Mouse (Mus musculus) forebrain, embryonic 15.5 days (tissue): Measurements from ENCODE around the gene Mrps26. TPM values are rescaled to one million over a fixed set of nuclear protein-coding genes. Genes with fewer than 3 reads are reported as not detected.
A peak's percentile ranks its signal among the peaks of the same experiment; 100 is the strongest.
"Not testable (repeated sequence)": the region's sequence is repeated elsewhere in the genome, so short reads cannot be mapped to it uniquely, and the experiment has no call there.

Experiments used
- ATAC-seq: fragments of 200-750 bp; cut with Nextera tagmentation; replicated peaks from 2 replicates; pipeline ENCODE4 v1.8.0; 2017; ENCODE audit warnings: mild to moderate bottlenecking, moderate TSS enrichment, moderate library complexity
- H3K27ac ChIP-seq: fragments of 300-500 bp; sonication (generic); replicated peaks from 2 replicates; pipeline ENCODE4 v1.5.1; 2015; ENCODE audit warnings: mild to moderate bottlenecking, inconsistent platforms
- H3K27me3 ChIP-seq: fragments of 300-500 bp; sonication (generic); 2 replicates; pipeline ENCODE4 v1.6.1; 2015; ENCODE audit warnings: inconsistent platforms
- H3K36me3 ChIP-seq: fragments of 300-500 bp; sonication (generic); 2 replicates; pipeline ENCODE4 v1.6.1; 2015; ENCODE audit warnings: mild to moderate bottlenecking, inconsistent platforms
- H3K4me1 ChIP-seq: fragments of 300-500 bp; sonication (generic); 2 replicates; pipeline ENCODE4 v1.6.1; 2015; ENCODE audit warnings: inconsistent platforms
- H3K4me2 ChIP-seq: fragments of 300-500 bp; sonication (generic); replicated peaks from 2 replicates; pipeline ENCODE4 v1.6.1; 2015; ENCODE audit warnings: mild to moderate bottlenecking, inconsistent platforms
- H3K4me3 ChIP-seq: fragments of 300-500 bp; sonication (generic); 2 replicates; pipeline ENCODE4 v1.5.1; 2015; ENCODE audit warnings: mild to moderate bottlenecking, inconsistent platforms
- H3K9ac ChIP-seq: fragments of 300-500 bp; sonication (generic); replicated peaks from 2 replicates; pipeline ENCODE4 v1.6.1; 2015; ENCODE audit warnings: mild to moderate bottlenecking, inconsistent platforms
- H3K9me3 ChIP-seq: fragments of 300-500 bp; sonication (generic); 2 replicates; pipeline ENCODE4 v1.6.1; 2016; ENCODE audit warnings: inconsistent platforms
- WGBS: fragments of 180-500 bp; shearing (Covaris S2); methylation state at CpG from one replicate; pipeline ENCODE4 v1.1.7; 2015; ENCODE audit warnings: mixed read lengths; 5-methylcytosine and 5-hydroxymethylcytosine counted together
- polyA plus RNA-seq: library from polyadenylated mRNA; unstranded; fragments of >200 nt; fragmentation: Nextera tagmentation; extraction: Ambion mirVana; gene quantifications from 2 replicates; pipeline ENCODE4 v1.2.1, GENCODE M21; 2015

Mrps26 gene
- polyA plus RNA-seq, 1 experiment from 2014 or later: 82.3 TPM

DNA sequence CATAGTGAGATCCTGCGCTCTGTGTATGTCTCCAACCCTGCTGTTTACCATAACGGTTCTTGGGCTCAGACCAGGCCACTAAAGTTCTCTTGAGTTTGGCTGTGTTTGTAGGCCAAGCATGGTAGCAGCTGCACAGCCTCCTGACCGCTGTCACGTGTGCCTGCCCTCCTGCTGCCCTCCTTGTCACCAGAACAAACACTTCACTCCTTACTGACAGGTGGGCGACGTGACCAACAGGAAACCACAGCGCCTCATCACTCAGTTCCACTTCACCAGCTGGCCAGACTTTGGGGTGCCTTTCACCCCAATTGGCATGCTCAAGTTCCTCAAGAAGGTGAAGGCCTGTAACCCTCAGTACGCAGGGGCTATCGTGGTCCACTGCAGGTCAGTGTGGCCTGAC, 23.3 kb upstream of the Mrps26 start:
- no peak for ATAC-seq
- Histone ChIP-seq H3K9ac (no peak overlapping the region), H3K36me3 (peaks cover 84% of the 10 kb centered on the region), H3K27ac (no peak overlapping the region), H3K27me3 (no peaks in the 10 kb centered on the region), H3K4me2 (no peak overlapping the region), H3K4me1 (no peaks in the 10 kb centered on the region), H3K4me3 (no peak overlapping the region), H3K9me3 (no peaks in the 10 kb centered on the region)
- WGBS: 93% methylated on average over 9 of the region's 9 CpGs

DNA sequence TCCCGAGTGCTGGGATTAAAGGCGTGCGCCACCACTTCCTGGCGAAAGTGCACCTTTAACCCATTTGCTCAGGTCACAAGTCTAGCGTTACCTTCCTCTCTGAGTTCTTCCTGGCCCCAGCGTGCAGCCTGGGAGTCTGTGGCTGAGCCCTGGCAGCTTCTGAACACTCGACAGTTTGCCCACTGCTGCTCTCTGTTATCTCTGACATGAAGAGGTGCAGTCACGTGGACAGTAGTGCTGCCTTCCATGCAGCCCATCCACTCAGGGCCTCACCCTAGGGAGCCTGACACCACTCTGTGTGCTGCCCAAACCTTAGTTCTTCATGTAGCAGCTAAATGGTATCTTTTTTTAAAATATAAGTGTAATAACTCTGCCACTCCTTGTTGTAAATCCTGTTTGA, 16.6 kb upstream of the Mrps26 start:
- H3K27ac ChIP-seq: no peak overlapping the region
- ATAC-seq: no peak
- H3K4me1 ChIP-seq: no peaks in the 10 kb centered on the region
- no peaks in the 10 kb centered on the region for H3K9me3 ChIP-seq
- no peak overlapping the region for H3K9ac ChIP-seq
- H3K27me3 ChIP-seq: no peaks in the 10 kb centered on the region
- H3K4me3 ChIP-seq: no peak overlapping the region
- H3K4me2 ChIP-seq: no peak overlapping the region
- WGBS: 90% methylated on average over 8 of the region's 8 CpGs
- H3K36me3 ChIP-seq: peaks cover 87% of the 10 kb centered on the region

DNA sequence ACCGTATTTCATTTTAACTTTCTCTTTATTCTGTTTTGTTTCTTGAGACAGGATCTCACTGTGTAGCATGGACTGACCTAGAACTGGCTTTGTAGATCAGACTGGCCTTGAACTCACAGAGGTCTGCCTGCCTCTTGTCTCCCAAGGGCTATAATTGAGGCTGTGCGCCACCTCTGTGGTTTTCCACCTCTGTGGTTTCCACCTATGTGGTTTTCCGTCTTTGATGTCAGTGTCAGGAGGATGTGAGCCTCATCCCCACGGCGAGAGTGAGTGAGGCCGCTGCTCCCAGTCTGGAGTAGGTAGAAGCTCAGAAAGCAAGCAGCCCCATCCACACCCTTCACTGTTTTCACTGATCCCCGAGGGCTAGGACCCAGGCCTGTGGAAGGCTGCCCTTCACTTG, 8.7 kb upstream of the Mrps26 start:
- no peak overlapping the region for H3K4me3 ChIP-seq
- H3K4me1 ChIP-seq: no peaks in the 10 kb centered on the region
- no peaks in the 10 kb centered on the region for H3K9me3 ChIP-seq
- no peaks in the 10 kb centered on the region for H3K27me3 ChIP-seq
- H3K4me2 ChIP-seq: no peak overlapping the region
- H3K36me3 ChIP-seq: peaks cover 73% of the 10 kb centered on the region
- no peak for ATAC-seq
- WGBS: 93% methylated on average over 7 of the region's 7 CpGs
- no peak overlapping the region for H3K9ac ChIP-seq
- no peak overlapping the region for H3K27ac ChIP-seq

DNA sequence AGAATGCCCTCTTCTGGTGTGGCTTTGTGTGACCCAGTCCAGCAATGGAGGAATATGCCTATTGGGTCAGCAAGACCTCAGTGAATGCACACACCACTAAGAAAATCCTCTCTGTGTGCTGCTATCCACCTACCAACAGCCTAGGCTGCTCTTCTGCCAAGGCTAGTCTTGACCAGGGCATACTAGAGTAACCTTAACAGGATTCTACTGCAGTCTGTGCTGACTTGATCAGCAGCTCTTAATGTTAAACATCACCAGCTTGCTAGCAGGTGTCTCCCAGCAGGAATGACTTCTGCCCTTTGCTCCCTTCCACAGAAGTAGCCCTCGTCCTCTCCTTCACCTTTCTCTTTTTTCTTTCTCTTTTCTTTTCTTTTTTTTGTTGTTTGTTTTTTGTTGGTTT, 7.2 kb upstream of the Mrps26 start:
- Histone ChIP-seq H3K9ac (no peak overlapping the region), H3K4me3 (no peak overlapping the region), H3K27ac (no peak overlapping the region), H3K27me3 (no peaks in the 10 kb centered on the region), H3K36me3 (peaks cover 63% of the 10 kb centered on the region), H3K4me1 (no peaks in the 10 kb centered on the region), H3K4me2 (no peak overlapping the region), H3K9me3 (no peaks in the 10 kb centered on the region)
- WGBS: 88% methylated on average over 1 of the region's 1 CpGs
- ATAC-seq: no peak

DNA sequence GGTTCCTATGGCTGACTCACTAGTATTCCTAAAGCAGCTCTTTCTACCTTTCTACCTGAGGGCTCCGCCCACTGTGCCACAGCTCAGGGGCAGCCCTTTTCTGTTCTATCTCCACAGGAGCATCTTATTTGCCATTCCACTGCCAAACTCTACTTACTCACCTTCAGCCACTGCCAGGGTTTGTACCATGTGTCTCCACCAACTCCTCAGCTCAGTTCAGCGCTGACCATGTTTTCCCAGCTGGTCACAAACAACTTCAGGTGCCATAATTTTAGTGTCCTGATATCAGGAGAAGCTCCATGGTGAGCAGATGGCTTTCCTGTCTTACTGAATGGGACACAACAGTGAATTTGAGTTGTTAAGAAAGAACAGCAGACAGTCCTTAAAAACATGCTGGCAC, 6.1 kb upstream of the Mrps26 start:
- Histone ChIP-seq H3K36me3 (peaks cover 51% of the 10 kb centered on the region), H3K27me3 (no peaks in the 10 kb centered on the region), H3K9ac (no peak overlapping the region), H3K9me3 (no peaks in the 10 kb centered on the region), H3K4me1 (no peaks in the 10 kb centered on the region), H3K27ac (no peak overlapping the region), H3K4me2 (no peak overlapping the region), H3K4me3 (no peak overlapping the region)
- 99% methylated on average over 2 of the region's 2 CpGs for WGBS
- ATAC-seq: no peak

DNA sequence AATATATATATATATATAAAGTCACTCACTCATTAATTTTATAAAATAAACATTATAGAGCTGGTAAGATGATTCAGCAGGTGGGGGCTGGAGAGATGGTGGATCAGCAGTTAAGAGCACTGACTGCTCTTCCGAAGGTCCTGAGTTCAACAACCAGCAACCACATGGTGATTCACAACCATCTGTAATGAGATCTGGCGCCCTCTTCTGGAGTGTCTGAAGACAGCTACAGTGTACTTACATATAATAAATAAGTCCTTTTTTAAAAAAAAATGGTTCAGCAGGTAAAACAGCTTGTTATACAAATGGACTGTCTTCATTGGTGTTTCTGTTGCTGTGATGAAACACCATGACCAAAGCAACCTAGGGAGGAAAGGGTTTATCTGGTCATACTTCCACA, 5.5 kb upstream of the Mrps26 start:
- no peak overlapping the region for H3K4me3 ChIP-seq
- WGBS: 71% methylated on average over 2 of the region's 2 CpGs
- H3K36me3 ChIP-seq: peaks cover 45% of the 10 kb centered on the region
- no peaks in the 10 kb centered on the region for H3K9me3 ChIP-seq
- no peak overlapping the region for H3K4me2 ChIP-seq
- H3K9ac ChIP-seq: no peak overlapping the region
- no peak for ATAC-seq
- no peak overlapping the region for H3K27ac ChIP-seq
- H3K4me1 ChIP-seq: peaks cover 3% of the 10 kb centered on the region
- H3K27me3 ChIP-seq: no peaks in the 10 kb centered on the region

DNA sequence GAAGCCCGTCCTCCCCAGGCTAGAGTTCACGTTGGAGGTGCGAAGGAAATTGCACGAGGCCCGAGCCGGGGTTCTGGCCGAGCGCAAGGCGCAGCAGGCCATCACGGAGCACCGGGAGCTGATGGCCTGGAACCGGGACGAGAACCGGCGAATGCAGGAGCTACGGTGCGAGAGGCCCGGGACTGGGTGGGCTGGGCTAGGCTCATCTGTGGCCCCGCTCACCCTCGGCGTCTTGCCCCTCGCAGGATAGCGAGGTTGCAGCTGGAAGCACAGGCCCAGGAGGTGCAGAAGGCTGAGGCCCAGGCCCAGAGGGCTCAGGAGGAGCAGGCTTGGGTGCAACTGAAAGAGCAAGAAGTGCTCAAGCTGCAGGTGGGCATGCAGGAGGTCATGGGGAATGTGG, 521 bp downstream of the Mrps26 start:
- Histone ChIP-seq H3K4me1 (peaks cover 23% of the 10 kb centered on the region), H3K9me3 (no peaks in the 10 kb centered on the region), H3K36me3 (peaks cover 14% of the 10 kb centered on the region), H3K27ac (0 out of 2 replicates have a peak overlapping the region, but pooled peaks have one; percentile 57), H3K4me2 (peak overlapping the region; percentile 73), H3K4me3 (peak overlapping the region; percentile 92), H3K9ac (peak overlapping the region; percentile 74), H3K27me3 (no peaks in the 10 kb centered on the region)
- WGBS: under 1% methylated on average over 23 of the region's 23 CpGs
- ATAC-seq: peak; percentile 24

DNA sequence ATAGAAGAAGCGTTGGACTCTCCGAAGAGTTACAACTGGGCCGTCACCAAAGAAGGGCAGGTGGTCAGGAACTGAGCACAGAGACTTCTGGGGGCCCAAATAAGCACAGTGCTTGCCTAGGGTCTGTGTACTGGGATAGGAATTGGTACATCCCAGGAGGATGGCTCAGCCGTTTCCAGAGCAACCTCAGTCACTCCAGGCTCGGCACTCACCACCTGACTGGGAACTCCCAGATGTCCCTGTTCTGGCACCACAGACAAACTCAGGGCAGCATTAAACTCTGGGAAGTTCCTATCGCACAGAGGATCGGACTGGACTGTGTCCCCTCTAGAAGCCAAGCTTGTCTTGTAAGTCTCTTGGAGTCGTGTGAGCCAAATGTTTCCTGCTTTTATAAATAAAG, 1.4 kb downstream of the Mrps26 start:
- Histone ChIP-seq H3K36me3 (peaks cover 14% of the 10 kb centered on the region), H3K27ac (no peak overlapping the region), H3K9me3 (no peaks in the 10 kb centered on the region), H3K4me1 (peaks cover 23% of the 10 kb centered on the region), H3K27me3 (no peaks in the 10 kb centered on the region), H3K4me3 (no peak overlapping the region), H3K9ac (no peak overlapping the region), H3K4me2 (peak overlapping the region; percentile 73)
- WGBS: 81% methylated on average over 8 of the region's 8 CpGs
- ATAC-seq: no peak

DNA sequence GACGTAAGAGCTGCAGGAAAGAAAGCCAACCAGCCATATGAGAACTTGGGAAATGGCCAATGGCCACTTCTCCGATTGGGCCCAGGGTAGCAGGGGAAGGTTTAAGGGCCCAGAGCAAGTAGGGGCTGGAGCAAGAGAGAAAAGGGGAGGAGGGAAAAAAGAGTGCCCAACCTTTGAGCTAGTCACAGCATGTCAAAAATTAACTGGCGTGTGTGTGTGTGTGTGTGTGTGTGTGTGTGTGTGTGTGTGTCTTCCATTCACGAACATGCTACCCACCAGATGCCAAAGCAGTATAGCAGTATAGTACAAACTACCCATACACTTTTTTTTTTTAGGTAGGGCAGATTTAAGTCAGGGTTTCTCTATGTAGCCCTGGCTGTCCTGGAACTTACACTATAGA, 5.4 kb downstream of the Mrps26 start:
- H3K4me2 ChIP-seq: no peak overlapping the region
- H3K9me3 ChIP-seq: no peaks in the 10 kb centered on the region
- ATAC-seq: no peak
- H3K4me3 ChIP-seq: no peak overlapping the region
- H3K4me1 ChIP-seq: peaks cover 17% of the 10 kb centered on the region
- H3K9ac ChIP-seq: no peak overlapping the region
- 63% methylated on average over 4 of the region's 4 CpGs for WGBS
- H3K36me3 ChIP-seq: peaks cover 14% of the 10 kb centered on the region
- H3K27ac ChIP-seq: no peak overlapping the region
- H3K27me3 ChIP-seq: no peaks in the 10 kb centered on the region

DNA sequence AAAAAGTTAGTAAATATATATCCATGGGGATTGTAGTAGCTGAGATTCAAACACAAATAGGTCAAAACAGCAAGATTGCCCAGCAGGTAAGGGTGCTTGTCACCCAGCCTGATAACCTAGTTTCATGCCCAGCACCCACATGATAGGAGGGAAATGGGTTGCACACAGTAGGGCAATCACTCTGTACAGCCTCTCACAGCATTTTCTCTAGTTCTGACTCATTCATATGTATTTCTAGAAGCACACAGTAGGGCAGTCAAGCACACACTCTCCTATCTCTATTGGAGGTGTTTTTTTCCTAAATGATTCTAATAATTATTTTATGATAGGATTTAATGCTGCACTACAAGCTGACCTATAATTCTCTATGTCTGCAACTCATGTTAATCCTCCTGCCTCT, 6.4 kb downstream of the Mrps26 start:
- no peak overlapping the region for H3K27ac ChIP-seq
- H3K9ac ChIP-seq: no peak overlapping the region
- H3K36me3 ChIP-seq: peaks cover 14% of the 10 kb centered on the region
- H3K4me3 ChIP-seq: no peak overlapping the region
- peaks cover under 1% of the 10 kb centered on the region; the same call in 1 of the 2 replicates for H3K27me3 ChIP-seq
- no peaks in the 10 kb centered on the region for H3K9me3 ChIP-seq
- H3K4me1 ChIP-seq: peaks cover 8% of the 10 kb centered on the region
- H3K4me2 ChIP-seq: no peak overlapping the region
- ATAC-seq: no peak

DNA sequence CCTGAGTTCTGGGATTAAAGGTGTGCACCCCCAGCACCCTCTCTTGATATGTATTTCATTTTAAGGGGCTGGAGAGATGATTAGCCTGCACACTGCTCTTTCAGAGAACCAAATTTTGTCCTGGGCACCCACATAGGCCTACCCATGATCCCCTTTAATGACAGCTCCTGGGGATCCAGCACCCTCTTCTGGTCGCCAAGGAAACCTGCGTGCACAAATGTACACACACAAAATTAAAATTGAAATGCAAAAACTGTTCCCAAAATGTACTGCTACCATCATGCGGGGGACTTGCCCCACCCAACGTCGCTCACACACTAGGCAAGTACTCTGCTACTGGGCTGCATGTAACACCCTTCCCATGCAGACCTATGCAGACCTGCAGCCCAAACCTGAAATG, 11.4 kb downstream of the Mrps26 start:
- no peak overlapping the region for H3K9ac ChIP-seq
- ATAC-seq: no peak
- H3K9me3 ChIP-seq: no peaks in the 10 kb centered on the region
- peaks cover 50% of the 10 kb centered on the region for H3K27me3 ChIP-seq
- H3K4me2 ChIP-seq: no peak overlapping the region
- no peak overlapping the region for H3K4me3 ChIP-seq
- H3K4me1 ChIP-seq: peaks cover 18% of the 10 kb centered on the region
- H3K27ac ChIP-seq: no peak overlapping the region
- 82% methylated on average over 5 of the region's 5 CpGs for WGBS
- H3K36me3 ChIP-seq: no peaks in the 10 kb centered on the region

DNA sequence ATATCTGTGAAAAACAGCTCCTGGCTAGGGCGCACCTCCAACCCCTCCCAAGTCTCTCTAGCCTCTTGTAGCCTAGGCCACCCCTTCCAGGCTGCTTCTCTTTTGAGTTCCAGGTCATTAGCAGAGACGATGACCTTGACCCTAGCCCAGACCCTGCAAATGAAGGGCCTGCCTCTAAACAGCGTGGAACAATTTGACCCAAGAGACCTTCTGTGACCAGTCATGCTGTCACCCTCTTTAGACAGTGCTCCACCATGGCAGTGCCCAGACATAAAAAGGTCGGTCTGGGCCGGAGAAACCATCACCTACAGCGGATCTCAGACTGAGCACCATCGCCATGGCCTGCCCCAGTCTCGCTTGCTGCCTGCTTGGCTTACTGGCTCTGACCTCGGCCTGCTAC, 12.3 kb downstream of the Mrps26 start, which contains the start of gene Oxt:
Gene Oxt (plus strand): TSS at position 301 of the 400 bp plus-strand sequence.
- ATAC-seq: no peak
- peaks cover 26% of the 10 kb centered on the region for H3K4me1 ChIP-seq
- peak within 1 kb of the TSS; percentile 44 for H3K4me2 ChIP-seq
- no peaks in the 10 kb centered on the region for H3K9me3 ChIP-seq
- H3K4me3 ChIP-seq: peak within 1 kb of the TSS; percentile 27
- H3K27me3 ChIP-seq: peaks cover 57% of the 10 kb centered on the region
- H3K27ac ChIP-seq: no peak within 1 kb of the TSS
- no peaks in the 10 kb centered on the region for H3K36me3 ChIP-seq
- WGBS: 48% methylated on average over 9 of the region's 9 CpGs
- peak within 1 kb of the TSS; percentile 24; the same call in 1 of the 2 replicates for H3K9ac ChIP-seq

DNA sequence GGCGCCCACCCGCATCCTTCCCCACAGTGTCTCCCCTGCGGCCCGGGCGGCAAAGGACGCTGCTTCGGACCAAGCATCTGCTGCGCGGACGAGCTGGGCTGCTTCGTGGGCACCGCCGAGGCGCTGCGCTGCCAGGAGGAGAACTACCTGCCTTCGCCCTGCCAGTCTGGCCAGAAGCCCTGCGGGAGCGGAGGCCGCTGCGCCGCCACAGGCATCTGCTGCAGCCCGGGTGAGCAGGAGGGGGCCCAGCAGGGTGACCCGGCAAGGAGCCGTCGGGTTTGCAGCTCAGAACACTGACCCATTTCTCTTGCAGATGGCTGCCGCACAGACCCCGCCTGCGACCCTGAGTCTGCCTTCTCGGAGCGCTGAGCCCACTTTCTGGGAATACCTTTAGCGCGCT, 13.0 kb downstream of the Mrps26 start:
- not testable (repeated sequence) for H3K36me3 ChIP-seq, ATAC-seq, H3K27ac ChIP-seq, H3K9me3 ChIP-seq
- peaks cover 58% of the 10 kb centered on the region for H3K27me3 ChIP-seq
- H3K4me3 ChIP-seq: peak overlapping the region; percentile 27
- H3K4me2 ChIP-seq: peak overlapping the region; percentile 44
- WGBS: 3% methylated on average over 32 of the region's 32 CpGs
- peak overlapping the region; percentile 24; the same call in 1 of the 2 replicates for H3K9ac ChIP-seq
- peaks cover 29% of the 10 kb centered on the region for H3K4me1 ChIP-seq
